Mouse (Mus musculus) cerebellum, postnatal 25 days (tissue): ENCODE measurements at regions not wholly inside any gene's neighbourhood (a gene's known extent, or its start where the extent isn't known, plus 50 kb on each side); places are given as distances from the start of the nearest gene placed in this dataset.
A peak's percentile ranks its signal among the peaks of the same experiment; 100 is the strongest.

ENCODE experiments used
- DNase-seq, 2 experiments: peaks; one replicate each; pipeline ENCODE4 v3.0.0; 2021; ENCODE audit warnings: mixed read lengths in 2 of 2

DNA sequence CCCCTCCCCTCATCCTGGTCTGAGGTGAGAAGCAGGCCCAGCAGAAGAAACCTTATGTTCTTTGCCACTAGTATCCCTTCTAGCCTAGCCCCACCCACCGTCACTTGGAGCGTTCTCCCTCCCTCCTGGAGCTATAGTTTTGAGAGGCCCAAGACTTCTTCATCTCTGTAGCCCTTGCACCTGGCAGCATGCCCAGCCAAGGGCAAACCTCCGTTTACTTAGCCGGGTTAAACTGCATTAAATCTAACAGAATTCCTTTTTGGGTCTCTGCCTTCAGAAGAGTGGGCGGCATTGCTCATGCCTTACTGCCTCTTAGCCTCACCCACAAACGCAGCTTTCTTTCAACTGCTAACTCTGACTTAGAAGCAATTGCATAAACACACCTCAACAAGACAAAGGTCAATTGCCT lies 85.3 kb upstream of the Arntl start:
- no peak for DNase-seq

DNA sequence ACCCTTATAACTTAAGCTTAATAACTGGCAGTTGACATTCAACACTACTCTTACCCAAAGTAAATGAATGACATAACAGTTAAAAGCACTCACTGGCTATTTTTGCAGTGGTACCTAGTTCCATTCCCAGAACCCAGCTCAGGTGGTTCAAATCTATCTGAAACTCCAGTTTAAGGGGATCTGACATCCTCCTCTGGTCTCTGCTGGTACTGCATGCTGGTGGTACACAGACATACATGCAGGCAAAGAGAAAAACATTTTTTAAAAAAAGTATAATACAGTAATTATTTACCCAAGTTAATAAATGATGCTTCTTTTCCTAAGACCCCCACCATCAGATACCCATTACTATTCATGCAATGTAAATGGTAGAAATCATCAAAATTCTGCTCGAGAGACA lies 81.3 kb upstream of the Arntl start:
- no peak for DNase-seq

DNA sequence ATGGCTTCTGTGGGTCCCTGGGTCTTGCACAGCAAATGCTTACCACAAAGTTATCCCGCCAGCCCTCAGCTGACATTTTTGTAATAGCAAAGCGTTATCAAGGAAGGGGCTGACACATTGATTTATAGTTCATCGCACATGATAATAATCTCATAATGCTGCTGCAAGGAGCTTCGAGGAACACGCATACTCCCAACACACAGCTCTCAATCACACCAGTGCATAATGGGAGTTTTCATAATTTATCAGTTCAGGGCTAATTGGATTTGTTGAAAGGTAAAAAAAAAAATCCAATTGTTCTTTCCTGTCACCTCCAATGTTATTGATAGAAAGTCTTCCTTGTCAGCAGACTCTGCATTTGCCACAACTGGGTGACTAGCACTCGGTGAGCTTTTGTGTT lies 76.7 kb upstream of the Arntl start:
- DNase-seq: no peak

DNA sequence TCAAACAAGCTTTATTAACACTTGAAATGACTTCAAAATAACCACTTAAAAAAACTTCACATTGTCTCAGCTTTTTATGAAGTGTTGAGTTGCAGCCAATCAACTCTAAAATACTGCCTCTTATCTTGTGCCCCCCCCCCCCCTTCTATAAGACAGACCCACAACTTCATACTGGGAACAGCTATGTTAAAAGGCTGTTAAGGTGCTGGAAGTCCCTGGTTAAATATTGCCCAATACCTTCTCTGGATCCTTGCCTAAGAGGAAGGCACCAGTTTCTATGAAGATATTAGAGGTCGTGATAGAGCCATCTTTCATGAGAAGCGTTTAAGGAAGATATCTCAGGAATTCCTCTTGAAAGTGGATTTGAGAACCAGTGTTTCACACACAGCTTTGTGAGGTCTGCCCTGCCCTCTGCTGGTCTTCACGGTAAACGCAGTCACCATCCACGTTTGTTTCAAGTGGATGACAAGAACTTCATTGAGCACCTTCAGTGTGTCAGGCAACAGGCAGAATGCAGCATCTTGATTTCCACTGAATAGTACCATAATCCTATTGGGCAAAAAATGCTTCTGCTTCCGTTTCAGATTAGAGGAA lies 75.2 kb upstream of the Arntl start:
- DNase-seq: peak; percentile 86 to 93

DNA sequence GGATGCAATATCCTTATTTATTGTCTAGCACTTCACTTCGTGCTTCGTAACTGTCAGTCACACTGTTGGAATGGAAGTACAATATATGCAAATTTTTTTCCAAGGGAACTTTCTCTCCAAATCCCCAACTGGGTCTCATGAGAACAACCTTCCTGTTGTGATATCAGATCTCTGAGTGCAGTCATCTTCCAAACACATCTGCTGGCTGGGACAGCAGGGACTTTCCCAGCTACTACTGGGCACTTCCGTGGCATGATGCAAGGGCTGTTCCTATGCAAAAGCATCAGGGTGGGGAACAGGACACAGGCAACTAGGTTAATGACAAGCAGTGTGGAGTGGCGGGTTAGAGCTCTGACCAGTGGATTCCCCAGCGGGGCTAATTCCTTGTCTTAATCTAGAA lies 73.4 kb upstream of the Arntl start:
- DNase-seq: no peak

DNA sequence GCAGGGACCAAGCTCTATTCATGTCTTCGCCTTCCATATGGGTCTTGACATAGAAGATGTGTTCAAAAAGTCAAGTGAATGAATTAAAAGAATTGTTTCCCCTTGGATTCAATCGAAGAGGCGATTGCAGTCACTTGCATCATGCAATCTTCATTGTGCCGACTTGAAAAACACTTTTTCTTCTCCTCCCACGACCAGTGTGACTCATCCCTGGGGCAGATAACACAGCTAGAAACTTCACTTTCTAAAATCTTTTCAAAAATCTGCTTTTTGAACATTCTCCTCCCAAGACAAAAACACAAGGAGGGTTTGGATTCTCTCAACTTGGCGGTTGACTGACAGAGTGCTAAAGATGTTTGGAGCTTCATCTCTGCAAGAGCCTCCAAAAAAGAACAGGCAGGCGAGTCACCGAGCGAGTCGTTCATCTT lies 67.2 kb upstream of the Arntl start:
- DNase-seq: no peak

DNA sequence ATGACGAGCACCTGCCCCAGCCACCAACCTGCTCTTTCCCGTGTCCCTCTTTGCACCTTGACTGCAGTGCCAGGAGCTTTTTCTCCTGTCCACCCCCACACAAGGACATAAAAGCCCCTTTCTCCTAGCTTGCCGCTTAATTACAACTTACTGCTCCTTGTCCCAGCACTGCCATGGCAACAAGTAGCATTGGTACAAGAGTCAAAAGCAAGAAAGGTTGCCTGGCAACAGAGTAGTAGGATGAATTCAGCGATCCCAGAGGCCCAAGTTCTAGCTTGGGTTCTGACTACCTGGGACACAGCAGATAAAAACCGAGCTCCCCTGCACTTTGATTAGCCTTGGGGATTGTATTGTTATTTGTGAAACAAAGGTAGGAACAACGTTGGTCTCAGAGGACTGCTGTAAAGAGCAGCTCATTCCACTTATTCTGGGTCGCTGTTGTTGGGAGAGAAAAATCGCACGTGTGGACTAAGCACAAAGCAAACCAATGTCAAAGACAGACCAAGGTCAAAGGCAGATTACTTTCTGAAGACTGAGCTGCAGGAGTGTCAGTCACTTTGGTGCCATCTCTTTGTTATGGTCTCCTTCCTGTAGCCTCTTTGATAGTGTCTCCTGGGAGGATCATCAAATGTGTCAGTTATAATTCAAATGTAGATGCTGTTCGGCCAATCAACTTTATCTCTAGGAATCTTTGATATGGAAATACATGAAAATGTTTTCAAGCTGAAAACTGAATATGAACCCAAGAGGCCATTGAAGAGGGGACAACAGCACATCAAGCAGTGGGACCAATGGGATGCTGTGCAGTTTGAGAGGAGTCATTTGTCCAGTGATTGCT lies 65.2 kb upstream of the Arntl start:
- DNase-seq: no peak

DNA sequence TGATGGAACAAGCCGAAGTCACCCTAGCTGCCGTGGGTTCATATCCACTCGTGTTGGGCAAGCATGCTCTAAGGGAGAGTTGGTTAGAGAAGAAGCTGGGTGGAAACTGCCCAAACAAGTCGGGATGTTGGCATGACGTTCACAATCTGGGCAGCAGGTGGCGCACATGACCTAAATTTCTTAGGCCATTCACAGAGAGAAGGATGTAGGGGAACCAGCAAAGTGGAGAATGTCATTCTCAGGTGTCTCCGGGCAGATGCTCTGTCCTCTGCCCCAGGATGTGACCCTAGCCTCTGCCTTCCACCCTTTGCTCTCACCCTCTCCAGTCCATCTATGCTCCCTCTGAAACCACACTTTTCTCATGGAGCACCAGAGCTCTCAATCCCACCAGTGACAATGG lies 63.7 kb upstream of the Arntl start:
- peak; percentile 92 to 94 for DNase-seq

DNA sequence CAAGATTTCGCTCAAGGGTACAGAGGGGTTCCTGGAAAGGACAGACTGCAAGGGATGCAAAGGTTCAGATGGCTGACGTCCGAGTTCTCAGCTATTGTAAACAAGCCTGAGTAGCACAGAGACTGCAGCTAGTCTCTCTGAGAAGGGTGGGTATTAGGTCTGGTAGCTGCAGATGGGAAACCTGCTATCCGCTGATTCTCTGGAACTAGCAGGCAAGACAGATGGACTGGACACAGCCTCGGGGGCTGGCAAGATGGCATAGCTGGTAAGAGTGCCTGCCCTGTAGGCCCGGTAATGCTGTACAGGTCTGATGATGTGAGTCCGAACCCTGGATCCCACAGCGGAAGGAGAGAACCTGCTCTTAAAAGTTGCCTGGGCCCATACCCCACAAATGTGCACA lies 62.2 kb upstream of the Arntl start:
- DNase-seq: peak; percentile 44 to 57

DNA sequence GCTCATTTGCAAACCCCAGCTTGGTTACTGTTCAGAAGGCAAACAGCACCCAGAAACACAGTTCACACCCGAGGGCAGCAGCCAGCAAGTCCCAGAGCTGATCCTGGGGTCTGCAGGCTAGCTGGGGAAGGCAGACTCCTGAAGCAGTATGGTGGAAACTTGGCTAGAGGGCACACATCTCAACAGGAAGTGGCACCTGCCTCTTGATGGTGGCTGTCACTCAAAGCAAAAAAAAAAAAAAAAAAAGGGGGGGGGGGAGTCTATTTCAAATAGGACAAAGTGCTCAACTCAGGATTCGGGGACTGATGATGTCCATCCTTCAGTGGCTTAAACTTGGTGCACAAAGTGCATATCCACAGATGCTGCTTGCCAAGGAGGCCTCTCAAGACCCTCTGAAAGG lies 61.2 kb upstream of the Arntl start:
- no peak for DNase-seq

DNA sequence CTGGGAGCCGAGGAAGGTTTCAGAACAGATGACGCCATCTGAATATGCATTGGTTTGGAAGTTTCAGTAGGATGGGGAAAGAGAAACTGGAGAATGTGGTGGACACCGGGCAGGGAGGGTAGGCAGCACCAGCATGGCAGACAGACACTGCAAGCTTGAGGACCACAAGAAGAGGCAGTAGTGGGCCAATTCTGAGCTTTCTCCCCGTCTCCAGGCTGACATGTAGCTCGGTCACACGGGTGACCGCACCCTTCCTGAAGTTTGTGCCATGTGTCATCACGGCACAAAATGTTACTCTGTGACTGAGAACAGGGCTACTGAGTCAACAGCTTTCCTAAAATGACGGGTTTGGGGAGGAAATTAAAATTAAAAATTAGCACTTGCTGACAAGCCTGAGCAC lies 60.7 kb upstream of the Arntl start:
- DNase-seq: no peak

DNA sequence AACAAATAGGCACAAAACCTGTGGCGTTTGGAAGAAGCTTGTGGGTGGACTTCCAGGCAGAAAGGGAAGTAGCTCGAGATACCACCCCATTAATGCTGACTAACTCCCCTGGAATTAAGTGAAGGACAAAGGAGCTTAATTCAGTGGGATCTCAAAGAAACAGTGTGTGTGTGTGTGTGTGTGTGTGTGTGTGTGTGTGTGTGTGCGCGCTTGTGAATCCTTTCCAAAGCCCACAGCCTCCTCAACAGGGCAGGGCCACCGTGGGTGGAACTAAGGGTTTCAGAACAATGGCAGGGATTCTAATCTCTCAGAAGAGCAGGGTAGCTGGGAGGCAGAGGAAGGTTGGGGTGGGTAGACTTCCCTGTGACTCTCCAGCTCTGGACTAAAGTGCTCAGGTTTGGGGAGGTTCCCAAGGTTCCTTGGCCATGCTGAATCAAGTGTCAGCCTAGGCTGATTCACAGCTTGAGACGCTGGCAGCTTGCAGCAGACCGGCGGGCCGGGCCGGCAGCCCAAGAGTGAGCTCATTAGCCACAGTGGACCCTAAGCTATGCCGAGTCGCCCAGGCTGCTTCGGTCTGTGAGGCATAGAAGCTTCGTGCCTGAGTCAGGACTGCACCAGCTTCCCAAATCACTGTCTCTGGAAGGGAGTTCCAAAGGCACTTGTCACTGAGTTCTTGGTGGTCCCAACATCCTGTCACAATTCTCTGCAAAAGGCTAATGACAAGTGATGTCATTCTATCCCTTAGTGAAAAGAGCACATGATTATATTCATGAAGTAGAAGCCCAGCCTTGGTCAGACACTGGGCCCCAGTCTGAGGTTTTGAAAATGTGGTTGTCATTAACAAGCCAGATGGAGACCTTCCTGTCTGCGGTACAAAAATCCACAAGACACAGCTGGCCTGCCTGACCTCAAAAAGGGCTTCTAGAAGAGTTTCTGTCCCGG lies 59.6 kb upstream of the Arntl start:
- peak; percentile 79 to 85 for DNase-seq

DNA sequence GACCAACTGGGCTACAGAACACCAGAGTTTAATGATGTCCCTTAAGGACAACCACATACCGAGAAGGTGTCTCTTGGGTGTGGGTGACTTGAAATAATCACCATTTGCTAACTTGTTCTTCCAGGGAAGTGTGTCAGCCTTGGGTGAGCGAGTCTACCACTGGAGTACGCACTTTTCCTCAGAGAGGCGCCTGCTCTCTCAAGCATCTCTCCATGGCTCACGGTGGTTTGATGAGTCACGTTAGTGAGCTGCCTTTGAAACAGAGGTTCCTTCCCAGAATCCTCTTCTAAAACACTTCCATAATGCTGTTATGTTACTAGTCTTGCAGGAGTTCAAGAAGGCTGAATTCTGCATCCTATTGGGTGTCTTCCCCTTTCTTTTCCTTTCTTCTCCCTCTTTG lies 58.6 kb upstream of the Arntl start:
- no peak for DNase-seq

DNA sequence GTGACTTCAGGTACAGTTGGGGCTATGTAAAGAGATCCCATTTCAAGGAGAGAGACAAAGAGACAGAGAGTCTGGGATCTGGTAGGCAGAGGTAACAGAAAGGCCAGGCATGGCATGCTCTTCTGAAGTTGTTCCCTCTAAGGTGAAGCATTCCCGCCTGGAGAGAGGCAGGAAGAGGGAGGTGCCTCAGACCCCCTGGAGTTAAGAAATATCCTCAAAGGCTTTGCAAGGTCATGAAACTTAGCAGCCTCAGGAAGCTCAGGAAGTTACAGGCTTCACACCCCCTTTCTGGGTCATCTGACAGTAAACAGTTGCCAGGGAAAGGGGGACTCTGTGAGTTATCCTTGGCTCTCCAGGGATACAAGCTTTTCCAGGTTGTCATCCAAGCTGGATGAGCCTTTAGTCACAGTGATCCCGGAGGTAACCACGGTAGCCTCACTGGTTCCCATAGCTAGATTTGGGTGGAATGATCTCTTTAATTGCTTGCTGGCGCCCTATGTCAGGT lies 57.2 kb upstream of the Arntl start:
- no peak for DNase-seq

DNA sequence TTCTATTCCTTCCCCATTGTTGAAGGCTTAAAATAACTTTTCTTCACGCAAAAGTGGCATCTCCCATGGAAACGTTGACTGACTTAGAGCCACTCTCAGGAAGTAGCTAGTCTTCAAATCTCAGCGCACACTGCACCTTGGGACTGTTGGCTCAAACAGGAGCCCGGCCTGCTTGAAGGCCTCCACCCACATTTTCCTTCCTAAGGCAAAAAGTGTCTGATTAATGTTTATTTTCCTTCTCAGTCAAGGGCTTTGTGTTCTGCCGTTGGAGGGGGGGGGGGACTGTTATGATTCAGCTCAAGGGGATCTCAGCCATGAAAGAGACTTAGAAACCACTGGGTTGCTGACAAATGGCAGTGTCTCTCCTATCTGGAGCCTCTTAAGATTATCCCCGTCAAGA lies 56.5 kb upstream of the Arntl start:
- DNase-seq: no peak

DNA sequence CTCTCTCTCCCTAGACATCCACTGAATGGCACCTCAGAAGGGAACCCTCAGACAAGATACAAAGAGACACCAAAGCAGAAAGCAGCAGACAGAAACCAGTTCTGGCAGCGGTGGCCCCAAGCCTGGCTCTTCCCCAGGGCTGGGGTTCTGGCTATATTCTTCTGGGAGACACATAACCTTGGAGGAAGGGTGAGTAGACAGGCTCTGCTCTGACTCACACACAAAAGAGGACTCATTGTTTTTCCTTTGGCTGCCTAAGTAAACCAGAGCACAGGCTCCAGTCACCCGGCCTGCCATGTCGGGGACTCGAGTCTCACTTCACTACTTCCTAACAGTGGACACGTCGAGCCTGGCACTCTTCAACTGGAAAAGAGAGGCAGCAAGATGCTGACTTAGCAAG lies 55.8 kb upstream of the Arntl start:
- no peak for DNase-seq

DNA sequence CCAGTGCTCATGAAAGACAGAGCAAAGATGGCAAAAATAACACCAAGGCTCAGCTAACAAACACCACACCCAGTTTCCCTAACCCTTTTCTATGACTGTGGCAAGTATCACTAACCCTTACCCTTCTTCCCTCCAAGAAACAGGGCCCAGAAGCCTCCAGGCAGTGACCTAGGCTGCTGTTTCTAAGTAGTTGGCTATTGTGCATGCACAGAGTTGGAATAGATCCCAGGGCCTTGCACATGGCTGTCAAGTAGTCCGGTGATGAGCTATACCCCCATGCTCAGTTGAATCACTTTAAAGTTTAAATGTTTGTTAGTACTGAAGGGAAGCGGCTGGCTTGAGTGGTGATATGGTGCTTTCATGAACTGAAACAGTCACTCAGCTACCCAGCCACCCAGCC lies 53.9 kb upstream of the Arntl start:
- DNase-seq: no peak

DNA sequence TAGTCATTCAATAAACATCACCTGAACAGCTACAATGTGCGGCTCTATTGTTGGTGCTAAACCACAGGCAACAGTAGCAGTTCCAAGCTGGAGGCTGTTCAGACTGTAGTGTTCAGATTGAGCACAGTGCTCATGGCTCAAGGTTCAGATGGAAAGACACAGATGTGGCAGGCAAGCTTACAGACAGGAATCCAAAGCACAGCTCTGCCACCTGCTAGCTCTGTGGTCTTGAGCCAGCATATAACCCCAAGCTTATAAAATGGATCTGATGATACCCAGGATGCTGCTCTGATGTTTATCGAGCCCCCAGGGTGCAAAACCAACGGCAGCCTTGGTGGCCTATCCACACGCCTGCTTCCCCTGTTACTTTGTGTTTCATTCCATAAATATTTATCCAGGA lies 53.2 kb upstream of the Arntl start:
- no peak for DNase-seq

DNA sequence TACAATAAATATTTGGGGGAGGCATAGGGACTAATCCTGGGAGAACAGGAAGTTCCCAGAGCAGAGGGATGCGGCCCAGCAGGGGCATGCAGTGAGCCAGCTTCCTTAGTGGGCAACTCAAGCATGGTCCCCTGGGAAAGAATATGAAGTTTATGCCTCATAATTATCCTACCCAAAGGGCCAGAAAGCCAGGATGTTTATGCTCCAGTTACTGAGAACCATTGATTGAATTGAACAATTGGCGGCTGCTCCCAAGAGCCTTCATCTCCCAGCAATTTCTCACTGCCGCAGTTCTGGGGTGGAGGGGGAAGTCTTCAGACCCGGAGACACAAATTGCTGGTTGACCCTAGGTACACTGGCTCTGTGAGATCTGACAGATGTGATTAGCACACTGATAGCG lies 50.9 kb upstream of the Arntl start:
- no peak for DNase-seq

DNA sequence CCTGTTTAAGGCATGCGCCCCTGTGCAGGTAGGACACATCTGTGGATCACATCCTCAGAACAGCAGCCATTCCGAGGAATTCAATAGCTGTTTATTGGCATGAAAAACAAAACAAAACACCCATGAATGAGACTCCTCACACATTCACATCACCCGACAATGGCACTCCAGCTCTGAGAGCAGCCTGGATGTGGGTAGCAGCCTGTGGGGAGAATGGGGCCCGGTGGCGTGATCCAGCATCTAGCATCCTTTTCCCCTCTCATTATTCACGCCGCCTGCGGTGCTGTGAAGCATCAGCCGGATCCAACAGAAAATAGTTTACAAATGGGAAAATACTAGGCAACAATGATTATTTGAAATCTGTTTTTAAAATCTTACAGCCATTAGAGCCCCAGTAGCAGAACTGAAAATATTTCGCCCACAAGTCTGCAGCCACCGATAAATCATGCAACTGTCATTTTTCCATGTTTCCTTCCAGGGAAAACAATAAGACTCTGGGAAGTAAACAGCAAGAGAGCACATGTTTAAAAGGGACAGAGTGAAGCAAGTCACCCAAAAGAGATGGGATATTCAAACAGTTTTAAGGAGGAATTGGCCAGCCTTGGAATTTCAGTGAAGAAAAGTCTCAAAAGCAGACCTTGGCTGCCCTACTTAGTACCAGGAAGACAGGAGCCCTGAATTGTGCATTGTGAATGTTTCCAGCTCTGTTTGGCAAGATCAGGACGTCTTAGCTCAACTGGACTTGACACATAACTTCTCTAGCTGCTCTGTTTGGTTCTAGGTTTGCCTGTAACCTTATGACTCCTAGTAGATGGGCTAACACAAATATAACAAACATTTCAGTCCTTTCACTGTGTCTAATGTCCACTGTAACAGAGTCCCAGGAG lies 50.2 kb upstream of the Arntl start:
- DNase-seq: no peak
